Mouse (Mus musculus): ENCODE measurements around the gene Ccdc24. TPM values are rescaled to one million over a fixed set of nuclear protein-coding genes. Genes with fewer than 3 reads are reported as not detected.

Gene Ccdc24
- polyA plus RNA-seq, 1 experiment from 2014 or later = 0.29 TPM

DNA sequence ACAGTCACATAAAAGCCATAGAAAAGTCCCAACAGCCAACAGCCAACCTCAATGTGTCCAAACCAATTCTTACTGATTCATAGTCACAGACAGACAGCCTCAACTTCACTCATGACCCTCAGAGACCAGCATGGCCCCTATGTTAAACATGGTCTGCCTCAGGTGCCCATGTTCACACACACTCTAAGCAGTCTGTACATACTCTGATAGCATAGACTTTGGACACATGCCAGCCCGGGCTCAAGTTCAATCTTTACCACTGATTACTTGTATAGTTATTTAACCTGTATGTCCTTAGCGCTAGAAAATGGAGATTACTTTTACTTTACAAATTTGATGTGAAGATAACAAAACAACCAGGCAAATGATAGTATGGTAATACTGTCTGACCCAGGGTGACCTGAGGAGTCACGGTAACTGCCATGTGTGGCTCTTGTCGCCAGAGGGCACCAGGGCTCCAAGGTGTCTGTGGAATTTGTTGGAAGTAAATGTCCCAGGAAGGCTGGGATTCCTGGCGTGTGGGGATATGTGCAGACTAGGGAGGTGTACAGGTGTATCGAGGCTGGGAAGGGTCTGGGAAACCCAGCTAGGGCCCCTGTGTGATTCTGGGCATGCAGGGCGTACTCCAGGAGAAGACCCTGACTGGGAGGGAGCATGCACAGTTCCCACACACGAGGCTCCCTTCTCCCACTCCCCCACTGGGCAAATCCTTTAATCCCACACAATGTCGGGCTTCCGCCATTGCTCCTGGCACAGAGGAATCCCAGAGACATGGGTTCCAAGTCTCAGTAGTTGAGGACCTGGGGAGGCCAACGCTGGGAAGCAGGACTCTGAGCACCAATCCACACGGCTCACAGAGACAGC is 42.9 kb downstream of the Ccdc24 start:
- Histone ChIP-seq H3K9ac (no peak overlapping the region), H3K27me3 (no peaks in the 10 kb centered on the region), H3K27ac (no peak overlapping the region), H3K4me3 (no peak overlapping the region; the same call in 1 of the 2 replicates), H3K4me2 (peak overlapping the region; percentile 42), H3K9me3 (replicated peaks) (no peaks in the 10 kb centered on the region), H3K4me1 (replicated peaks) (peaks cover 30% of the 10 kb centered on the region), H3K36me3 (no peaks in the 10 kb centered on the region)
- WGBS = 7% methylated on average over 12 of the region's 12 CpGs
- ATAC-seq (replicated peaks; ENCODE audit: insufficient number of reproducible peaks, insufficient read depth, low FRiP score, low read depth) = peak; percentile 31

DNA sequence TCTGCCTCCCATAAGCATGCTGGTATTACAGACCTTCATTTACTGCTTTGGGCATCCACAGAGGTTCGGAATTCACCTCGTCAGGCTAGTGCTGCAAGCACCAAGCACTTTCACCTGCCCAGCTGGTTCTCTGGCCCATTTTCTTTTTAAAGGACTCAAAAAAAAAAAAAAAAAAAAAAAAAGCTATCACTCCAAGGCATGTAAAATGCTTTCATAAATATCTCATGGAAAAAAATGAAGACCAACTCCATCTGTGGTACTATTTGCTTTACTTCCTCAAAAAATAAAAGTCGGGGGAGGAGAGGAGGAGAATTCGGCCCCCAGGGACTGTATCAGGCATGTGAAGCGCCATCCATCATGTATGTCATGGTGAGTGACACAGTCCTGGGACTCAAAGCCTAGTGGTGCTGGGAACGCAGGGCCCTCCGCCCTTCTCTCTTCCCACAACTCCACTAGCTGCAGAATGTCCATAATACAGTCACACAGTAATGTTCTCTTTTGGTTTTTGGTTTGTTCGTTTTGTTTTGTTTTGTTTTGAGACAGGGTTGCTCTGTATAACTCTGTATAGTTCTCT is 43.7 kb downstream of the Ccdc24 start:
- H3K4me2 ChIP-seq = no peak overlapping the region
- 55% methylated on average over 8 of the region's 8 CpGs for WGBS
- no peak for ATAC-seq (replicated peaks; ENCODE audit: insufficient number of reproducible peaks, insufficient read depth, low FRiP score, low read depth)
- no peak overlapping the region for H3K4me3 ChIP-seq
- H3K9ac ChIP-seq = no peak overlapping the region
- H3K27ac ChIP-seq = no peak overlapping the region
- H3K36me3 ChIP-seq = no peaks in the 10 kb centered on the region
- peaks cover 27% of the 10 kb centered on the region for H3K4me1 ChIP-seq (replicated peaks)
- no peaks in the 10 kb centered on the region for H3K9me3 ChIP-seq (replicated peaks)
- no peaks in the 10 kb centered on the region for H3K27me3 ChIP-seq

GRCm38 (mm10) chr4:117818032-117818431 is 54.3 kb downstream of the Ccdc24 start:
- Histone ChIP-seq H3K4me2 (no peak overlapping the region), H3K4me3 (no peak overlapping the region), H3K36me3 (no peaks in the 10 kb centered on the region), H3K9ac (no peak overlapping the region), H3K9me3 (replicated peaks) (no peaks in the 10 kb centered on the region), H3K4me1 (replicated peaks) (0 out of 2 replicates have a peak, but pooled peaks cover 3% of the 10 kb centered on the region), H3K27ac (no peak overlapping the region), H3K27me3 (no peaks in the 10 kb centered on the region)
- no peak for ATAC-seq (replicated peaks; ENCODE audit: insufficient number of reproducible peaks, insufficient read depth, low FRiP score, low read depth)
- WGBS = 89% methylated on average over 10 of the region's 10 CpGs

GRCm38 (mm10) chr4:117816776-117817175 is 55.6 kb downstream of the Ccdc24 start:
- H3K4me2 ChIP-seq = no peak overlapping the region
- H3K36me3 ChIP-seq = no peaks in the 10 kb centered on the region
- H3K9me3 ChIP-seq (replicated peaks) = no peaks in the 10 kb centered on the region
- no peak overlapping the region for H3K9ac ChIP-seq
- H3K27ac ChIP-seq = no peak overlapping the region
- no peaks in the 10 kb centered on the region for H3K27me3 ChIP-seq
- H3K4me3 ChIP-seq = no peak overlapping the region
- H3K4me1 ChIP-seq (replicated peaks) = 0 out of 2 replicates have a peak, but pooled peaks cover 3% of the 10 kb centered on the region
- WGBS = 63% methylated on average over 5 of the region's 5 CpGs
- no peak for ATAC-seq (replicated peaks; ENCODE audit: insufficient number of reproducible peaks, insufficient read depth, low FRiP score, low read depth)

Other genes with a start within 250 kb of the Ccdc24 start
- 35.8 and 43.1 TPM in 2 replicates for gene Dmap1, start 190.3 kb downstream of the Ccdc24 start, polyA plus RNA-seq (2015; fragmentation: Nextera tagmentation; extraction: Ambion mirVana)
- gene Gm12845, start 148.1 kb downstream of the Ccdc24 start, polyA plus RNA-seq (2015; fragmentation: Nextera tagmentation; extraction: Ambion mirVana) = not detected in 2 replicates
- not detected in 2 replicates for gene Klf17, start 106.9 kb downstream of the Ccdc24 start, polyA plus RNA-seq (2015; fragmentation: Nextera tagmentation; extraction: Ambion mirVana)
- gene Slc6a9, start 38.1 kb downstream of the Ccdc24 start, polyA plus RNA-seq (2015; fragmentation: Nextera tagmentation; extraction: Ambion mirVana) = 5.4 and 5.9 TPM in 2 replicates
- gene B4galt2, start 10.9 kb upstream of the Ccdc24 start, polyA plus RNA-seq (2015; fragmentation: Nextera tagmentation; extraction: Ambion mirVana) = 9.1 and 12.4 TPM in 2 replicates
- 197 and 216 TPM in 2 replicates for gene Atp6v0b, start 14.8 kb upstream of the Ccdc24 start, polyA plus RNA-seq (2015; fragmentation: Nextera tagmentation; extraction: Ambion mirVana)
- gene Dph2, start 19.5 kb upstream of the Ccdc24 start, polyA plus RNA-seq (2015; fragmentation: Nextera tagmentation; extraction: Ambion mirVana) = 9.5 and 11.5 TPM in 2 replicates
- gene Ipo13, start 42.4 kb upstream of the Ccdc24 start, polyA plus RNA-seq (2015; fragmentation: Nextera tagmentation; extraction: Ambion mirVana) = 33.4 and 48.1 TPM in 2 replicates
- gene Artn, start 57.2 kb upstream of the Ccdc24 start, polyA plus RNA-seq (2015; fragmentation: Nextera tagmentation; extraction: Ambion mirVana) = 0.65 and 1.2 TPM in 2 replicates